Mouse (Mus musculus) myocyte (in vitro differentiated cells): Measurements from ENCODE around the gene Lrfn1. TPM values are rescaled to one million over a fixed set of nuclear protein-coding genes. Genes with fewer than 3 reads are reported as not detected.

Experiments
- H3K27me3 ChIP-seq: one replicate; pipeline ENCODE4 v1.6.1; 2011; ENCODE audit not compliant: control insufficient read depth, insufficient read depth, insufficient read length
- H3K36me3 ChIP-seq: one replicate; pipeline ENCODE4 v1.6.1; 2011; ENCODE audit not compliant: control insufficient read depth, insufficient read depth
- H3K4me2 ChIP-seq: one replicate; pipeline ENCODE4 v1.6.1; 2011; ENCODE audit warnings: low read depth, control low read depth
- H3K4me3 ChIP-seq: one replicate; pipeline ENCODE4 v1.5.1; 2011; ENCODE audit warnings: mild to moderate bottlenecking, control low read depth, moderate library complexity
- H3K79me2 ChIP-seq: one replicate; pipeline ENCODE4 v1.6.1; 2011; ENCODE audit not compliant: control insufficient read depth, insufficient read depth
- H3ac ChIP-seq: one replicate; pipeline ENCODE4 v1.6.1; 2011; ENCODE audit not compliant: control insufficient read depth, insufficient read length
- CEBPB ChIP-seq: IDR thresholded peaks from 2 replicates; pipeline ENCODE4 v1.6.1; 2011; ENCODE audit warnings: mild to moderate bottlenecking, moderate library complexity; ENCODE audit not compliant: poor library complexity, insufficient read depth, severe bottlenecking
- E2F4 ChIP-seq: IDR thresholded peaks from one replicate; pipeline ENCODE4 v1.6.1; 2011; ENCODE audit warnings: mild to moderate bottlenecking, control low read depth, moderate library complexity; ENCODE audit not compliant: insufficient read depth
- MAX ChIP-seq: IDR thresholded peaks from one replicate; pipeline ENCODE4 v1.6.1; 2011; ENCODE audit warnings: low read depth, mild to moderate bottlenecking, control low read depth
- MYOD1 ChIP-seq, 3 experiments: IDR thresholded peaks; one replicate each; pipeline ENCODE4 v1.6.1; 2011; ENCODE audit warnings: control low read depth in 2 of 3, low read depth in 2 of 3, mild to moderate bottlenecking in 2 of 3, moderate library complexity in 1 of 3; ENCODE audit not compliant: insufficient read length in 2 of 3, control insufficient read depth in 1 of 3
- MYOG ChIP-seq, 3 experiments: IDR thresholded peaks; one replicate each; pipeline ENCODE4 v1.6.1; 2011; ENCODE audit warnings: control low read depth in 2 of 3, low read depth in 2 of 3, mild to moderate bottlenecking in 2 of 3; ENCODE audit not compliant: insufficient read length in 2 of 3, control insufficient read depth in 1 of 3, insufficient read depth in 1 of 3
- POLR2A ChIP-seq: IDR thresholded peaks from one replicate; pipeline ENCODE4 v1.6.1; 2011; ENCODE audit warnings: low read depth, mild to moderate bottlenecking, control low read depth, moderate library complexity; ENCODE audit not compliant: insufficient read length
- POLR2AphosphoS2 ChIP-seq: IDR thresholded peaks from one replicate; pipeline ENCODE4 v1.6.1; 2011; ENCODE audit warnings: low read depth, control low read depth; ENCODE audit not compliant: insufficient read length
- REST ChIP-seq: IDR thresholded peaks from one replicate; pipeline ENCODE4 v1.6.1; 2011; ENCODE audit warnings: mild to moderate bottlenecking, control low read depth, moderate library complexity; ENCODE audit not compliant: insufficient read depth, insufficient read length
- SRF ChIP-seq: IDR thresholded peaks from one replicate; pipeline ENCODE4 v1.6.1; 2011; ENCODE audit warnings: low read depth; ENCODE audit not compliant: control insufficient read depth, insufficient read length
- TCF12 ChIP-seq: IDR thresholded peaks from one replicate; pipeline ENCODE4 v1.6.1; 2011; ENCODE audit warnings: mild to moderate bottlenecking, control low read depth; ENCODE audit not compliant: poor library complexity, insufficient read depth, severe bottlenecking
- TCF3 ChIP-seq: IDR thresholded peaks from one replicate; pipeline ENCODE4 v1.6.1; 2011; ENCODE audit warnings: low read depth, control low read depth; ENCODE audit not compliant: insufficient read length
- USF1 ChIP-seq: IDR thresholded peaks from one replicate; pipeline ENCODE4 v1.6.1; 2011; ENCODE audit warnings: low read depth, mild to moderate bottlenecking, control low read depth, moderate library complexity
- polyA plus RNA-seq: library from polyadenylated mRNA; unstranded; fragments of >200 nt; fragmentation: generic; extraction: Trizol; gene quantifications from one replicate; pipeline ENCODE4 v1.2.1, GENCODE M21; 2012; ENCODE audit warnings: missing spikeins

Lrfn1 gene
- polyA plus RNA-seq, 1 experiment, result not detected

GRCm38 (mm10) chr7:28446446-28446845 lies 5.3 kb upstream of the Lrfn1 start:
- Histone ChIP-seq H3K4me2 (no peak overlapping the region), H3K36me3 (no peaks in the 10 kb centered on the region), H3K27me3 (peaks cover 49% of the 10 kb centered on the region), H3ac (no peak overlapping the region), H3K79me2 (no peaks in the 10 kb centered on the region), H3K4me3 (no peak overlapping the region)
- TF ChIP-seq REST (no peak), MAX (no peak), E2F4 (no peak), POLR2AphosphoS2 (no peak), MYOG (IDR thresholded peaks at IDR 0.05; ENCODE audit: control insufficient read depth in 1 of 3, insufficient read depth in 1 of 3, insufficient read length in 2 of 3, low read depth in 2 of 3) (no peak), CEBPB (no peak), MYOD1 (IDR thresholded peaks at IDR 0.05; ENCODE audit: control insufficient read depth in 1 of 3, insufficient read length in 2 of 3, low read depth in 2 of 3) (peak in 1 of 3 experiments; percentile 9), USF1 (no peak)

- Histone ChIP-seq H3K36me3 (no peaks in the 10 kb centered on the region), H3K4me3 (no peak overlapping the region), H3K79me2 (no peaks in the 10 kb centered on the region), H3ac (no peak overlapping the region), H3K27me3 (peaks cover 57% of the 10 kb centered on the region), H3K4me2 (no peak overlapping the region)
- no peak for TF ChIP-seq MYOG (IDR thresholded peaks at IDR 0.05; ENCODE audit: control insufficient read depth in 1 of 3, insufficient read depth in 1 of 3, insufficient read length in 2 of 3, low read depth in 2 of 3)
- no peak for TF ChIP-seq TCF12
- no peak for TF ChIP-seq CEBPB
- no peak for TF ChIP-seq USF1
- TF ChIP-seq REST, result no peak
- no peak for TF ChIP-seq POLR2A
- no peak for TF ChIP-seq SRF
- no peak for TF ChIP-seq MAX
- TF ChIP-seq POLR2AphosphoS2, result no peak
- no peak for TF ChIP-seq MYOD1 (IDR thresholded peaks at IDR 0.05; ENCODE audit: control insufficient read depth in 1 of 3, insufficient read length in 2 of 3, low read depth in 2 of 3)
- no peak for TF ChIP-seq TCF3
- no peak for TF ChIP-seq E2F4
These were observed 4.5 kb upstream of the Lrfn1 start for GRCm38 (mm10) chr7:28447101-28447830.

GRCm38 (mm10) chr7:28447865-28448820 lies 3.6 kb upstream of the Lrfn1 start:
- no peaks in the 10 kb centered on the region for H3K79me2 ChIP-seq
- H3K27me3 ChIP-seq, result peaks cover 64% of the 10 kb centered on the region
- TF ChIP-seq POLR2AphosphoS2 (no peak), REST (no peak), MAX (no peak), POLR2A (no peak), TCF12 (no peak), TCF3 (no peak)
- H3K4me2 ChIP-seq, result no peak overlapping the region
- H3K36me3 ChIP-seq, result no peaks in the 10 kb centered on the region
- no peak overlapping the region for H3ac ChIP-seq
- H3K4me3 ChIP-seq, result no peak overlapping the region

DNA sequence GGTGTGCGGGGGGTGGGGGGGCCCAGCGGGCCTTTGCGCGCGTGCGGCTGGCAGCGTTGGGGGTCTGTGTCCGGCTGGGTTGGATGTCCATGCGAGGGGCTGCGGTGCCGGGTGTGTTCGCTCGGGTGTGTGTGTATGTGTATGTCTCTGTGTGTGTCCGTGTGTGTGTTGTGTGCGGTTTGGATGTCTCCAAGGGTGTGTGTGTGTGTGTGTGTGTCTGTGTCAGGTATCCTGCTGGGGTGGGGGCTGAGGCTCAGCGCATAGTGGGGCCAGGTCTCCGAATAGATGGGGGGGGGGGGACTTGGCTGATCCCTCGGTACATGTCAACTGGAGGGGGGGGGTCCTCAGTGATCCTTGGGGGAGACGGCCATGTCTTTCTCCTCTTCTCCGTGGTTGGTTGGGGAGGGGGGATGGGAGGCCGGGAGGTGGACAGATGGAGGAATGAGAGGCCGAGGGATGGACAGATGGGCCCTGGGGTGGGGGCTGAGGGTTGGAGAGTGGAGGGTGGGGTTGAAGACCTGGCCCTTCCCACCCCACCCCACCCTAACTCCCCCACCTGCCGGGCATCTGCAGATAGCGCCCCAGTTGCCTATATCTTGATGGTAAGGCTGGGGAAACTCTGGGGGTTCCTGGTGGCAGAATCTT lies 703 bp downstream of the Lrfn1 start:
- Histone ChIP-seq H3K4me2 (no peak overlapping the region), H3K27me3 (peaks cover 49% of the 10 kb centered on the region), H3K79me2 (no peaks in the 10 kb centered on the region), H3K36me3 (no peaks in the 10 kb centered on the region), H3K4me3 (no peak overlapping the region), H3ac (no peak overlapping the region)
- no peak for TF ChIP-seq TCF3
- TF ChIP-seq SRF, result no peak
- TF ChIP-seq REST, result no peak
- no peak for TF ChIP-seq CEBPB
- TF ChIP-seq TCF12, result no peak
- TF ChIP-seq E2F4, result no peak
- TF ChIP-seq POLR2A, result no peak
- no peak for TF ChIP-seq USF1
- TF ChIP-seq POLR2AphosphoS2, result no peak
- no peak for TF ChIP-seq MAX
- no peak for TF ChIP-seq MYOG (IDR thresholded peaks at IDR 0.05; ENCODE audit: control insufficient read depth in 1 of 3, insufficient read depth in 1 of 3, insufficient read length in 2 of 3, low read depth in 2 of 3)
- no peak for TF ChIP-seq MYOD1 (IDR thresholded peaks at IDR 0.05; ENCODE audit: control insufficient read depth in 1 of 3, insufficient read length in 2 of 3, low read depth in 2 of 3)
